Mouse (Mus musculus) left cerebral cortex, postnatal 25 days (tissue): ENCODE measurements at regions not wholly inside any gene's neighbourhood (a gene's known extent, or its start where the extent isn't known, plus 50 kb on each side); places are given as distances from the start of the nearest gene placed in this dataset.

Source experiments
- DNase-seq, 2 experiments: peaks; one replicate each; pipeline ENCODE4 v3.0.0; 2022; ENCODE audit warnings: low spot score in 2 of 2, mixed read lengths in 1 of 2
- intact Hi-C: fragments of 180-260 bp; cut with DNase I; formaldehyde crosslinking; loops from one replicate; pipeline ENCODE4 v1.15.1; 2025

GRCm38 (mm10) chr5:85729613-85730012, 335.8 kb downstream of the Cenpc1 start:
- intact Hi-C loops: no loop called here

GRCm38 (mm10) chr5:85707345-85707744, 358.0 kb downstream of the Cenpc1 start:
- intact Hi-C loops: no loop called here
- no peak for DNase-seq

More at GRCm38 (mm10) chr5:85729613-85730012, 335.8 kb downstream of the Cenpc1 start:
- no peak for DNase-seq

- intact Hi-C loops: no loop called here
- no peak for DNase-seq
Observed at GRCm38 (mm10) chr5:85706598-85706997, 358.8 kb downstream of the Cenpc1 start.

- intact Hi-C loops: no loop called here
- peak in 1 of 2 experiments; percentile 5 for DNase-seq
Observed at GRCm38 (mm10) chr5:85706084-85706483, 359.3 kb downstream of the Cenpc1 start.

- DNase-seq: no peak
- intact Hi-C loops: loop anchor here (10.0 kb wide), 1 partner anchor 333 kb away; no protein-coding TSS in a partner anchor
Observed at GRCm38 (mm10) chr5:85677872-85678271, 387.5 kb downstream of the Cenpc1 start.

- DNase-seq: peak in 1 of 2 experiments; percentile 44
Observed at GRCm38 (mm10) chr5:85671121-85671520, 394.3 kb downstream of the Cenpc1 start.

GRCm38 (mm10) chr5:85661487-85661886, 403.9 kb downstream of the Cenpc1 start:
- intact Hi-C loops: no loop called here
- DNase-seq: no peak

More at GRCm38 (mm10) chr5:85671121-85671520, 394.3 kb downstream of the Cenpc1 start:
- intact Hi-C loops: loop anchor here (10.0 kb wide), 1 partner anchor 326 kb away; no protein-coding TSS in a partner anchor

- no peak for DNase-seq
- intact Hi-C loops: no loop called here
Observed at GRCm38 (mm10) chr5:85621078-85621477, 444.3 kb downstream of the Cenpc1 start.

GRCm38 (mm10) chr5:85614783-85615182, 450.6 kb downstream of the Cenpc1 start:
- no peak for DNase-seq
- intact Hi-C loops: no loop called here

- intact Hi-C loops: no loop called here
- peak in 1 of 2 experiments; percentile 16 for DNase-seq
Observed at GRCm38 (mm10) chr5:85612606-85613005, 452.8 kb downstream of the Cenpc1 start.

GRCm38 (mm10) chr5:85609104-85609503, 456.3 kb downstream of the Cenpc1 start:
- no peak for DNase-seq
- intact Hi-C loops: no loop called here

GRCm38 (mm10) chr5:85598164-85598563, 467.2 kb downstream of the Cenpc1 start:
- DNase-seq: no peak
- intact Hi-C loops: no loop called here

GRCm38 (mm10) chr5:85595082-85595447, 470.3 kb downstream of the Cenpc1 start:
- no peak for DNase-seq
- intact Hi-C loops: no loop called here

GRCm38 (mm10) chr5:85594413-85595081, 470.8 kb downstream of the Cenpc1 start:
- DNase-seq: no peak
- intact Hi-C loops: no loop called here

GRCm38 (mm10) chr5:85592236-85592635, 473.1 kb downstream of the Cenpc1 start:
- intact Hi-C loops: no loop called here
- no peak for DNase-seq

GRCm38 (mm10) chr5:85586727-85587126, 478.7 kb downstream of the Cenpc1 start:
- intact Hi-C loops: loop anchor here (2.0 to 5.0 kb wide), 2 partner anchors 186 to 350 kb away; no protein-coding TSS in a partner anchor
- peak in 1 of 2 experiments; percentile 29 for DNase-seq

- intact Hi-C loops: no loop called here
- no peak for DNase-seq
Observed at GRCm38 (mm10) chr5:85572531-85572930, 492.9 kb downstream of the Cenpc1 start.

- intact Hi-C loops: no loop called here
- DNase-seq: peak; percentile 14 to 28
Observed at GRCm38 (mm10) chr5:85571967-85572366, 493.4 kb downstream of the Cenpc1 start.

- intact Hi-C loops: no loop called here
- peak; percentile 5 for DNase-seq
Observed at GRCm38 (mm10) chr5:85571381-85571780, 494.0 kb downstream of the Cenpc1 start.

GRCm38 (mm10) chr5:85536329-85536728, 529.1 kb downstream of the Cenpc1 start:
- DNase-seq: peak in 1 of 2 experiments; percentile 8

GRCm38 (mm10) chr5:85525385-85526194, 539.8 kb downstream of the Cenpc1 start:
- intact Hi-C loops: no loop called here
- no peak for DNase-seq

More at GRCm38 (mm10) chr5:85536329-85536728, 529.1 kb downstream of the Cenpc1 start:
- intact Hi-C loops: no loop called here
